Mouse (Mus musculus): ENCODE data around the gene Rbp3. TPM values are rescaled to one million over a fixed set of nuclear protein-coding genes. Genes with fewer than 3 reads are reported as not detected.

Gene Rbp3
- polyA plus RNA-seq, 1 experiment from 2014 or later: not detected

DNA sequence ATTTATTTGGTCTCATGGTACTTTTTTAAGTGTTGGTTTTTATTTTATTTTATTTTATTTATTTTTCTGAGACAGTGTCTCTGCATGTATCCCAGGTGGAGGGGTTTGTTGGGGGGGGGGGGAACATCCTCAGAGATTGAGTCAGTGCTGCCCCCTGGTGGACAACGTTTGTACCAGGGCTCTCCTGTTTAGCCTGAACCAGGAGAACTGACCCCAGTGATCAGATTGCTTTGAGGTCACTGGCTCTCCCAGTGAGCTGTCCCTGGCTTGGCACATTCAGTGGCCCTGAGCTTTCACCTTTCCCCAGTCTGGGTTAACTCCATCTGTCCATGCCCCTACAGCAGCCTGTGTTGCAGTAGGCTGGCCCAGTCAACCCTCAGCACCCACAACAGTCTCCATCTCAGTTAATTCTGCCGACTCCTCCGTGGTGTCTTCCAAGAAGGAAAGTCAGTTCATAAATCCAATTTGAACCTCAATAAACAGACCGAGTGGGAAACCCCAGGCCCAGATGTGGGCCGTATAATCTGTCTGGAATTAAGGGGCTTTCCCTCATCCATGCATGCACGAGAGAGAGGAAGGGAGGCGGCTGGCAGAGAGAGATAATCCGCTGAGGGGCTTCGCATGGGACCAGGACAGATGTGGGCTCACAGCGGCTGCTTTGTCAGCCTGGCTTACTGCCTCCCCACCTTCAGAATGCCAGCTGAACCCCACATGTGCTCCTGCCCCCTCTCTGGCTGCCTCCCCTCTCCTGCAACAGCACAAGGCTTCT lies 20.7 kb upstream of the Rbp3 start:
- Histone ChIP-seq H3K27me3 (ENCODE audit: control insufficient read depth, insufficient read depth, low read length) (peaks cover 21% of the 10 kb centered on the region), H3K4me1 (ENCODE audit: control insufficient read depth, insufficient read depth, low read length) (no peaks in the 10 kb centered on the region), H3K4me3 (ENCODE audit: low read length) (no peak overlapping the region), H3K36me3 (ENCODE audit: control insufficient read depth, insufficient read depth, low read length) (no peaks in the 10 kb centered on the region), H3K27ac (ENCODE audit: low read depth, low read length) (no peak overlapping the region), H3K9ac (ENCODE audit: low read depth, low read length) (no peak overlapping the region), H3K9me3 (ENCODE audit: control insufficient read depth, low read length) (no peaks in the 10 kb centered on the region; the same call in 1 of the 2 replicates), H3K4me2 (replicated peaks; ENCODE audit: low read depth, low read length) (no peak overlapping the region)
- 60% methylated on average over 10 of the region's 10 CpGs for WGBS
- 0 out of 2 replicates have a peak, but pooled peaks have one; percentile 50 for ATAC-seq (ENCODE audit: low FRiP score, low TSS enrichment)

DNA sequence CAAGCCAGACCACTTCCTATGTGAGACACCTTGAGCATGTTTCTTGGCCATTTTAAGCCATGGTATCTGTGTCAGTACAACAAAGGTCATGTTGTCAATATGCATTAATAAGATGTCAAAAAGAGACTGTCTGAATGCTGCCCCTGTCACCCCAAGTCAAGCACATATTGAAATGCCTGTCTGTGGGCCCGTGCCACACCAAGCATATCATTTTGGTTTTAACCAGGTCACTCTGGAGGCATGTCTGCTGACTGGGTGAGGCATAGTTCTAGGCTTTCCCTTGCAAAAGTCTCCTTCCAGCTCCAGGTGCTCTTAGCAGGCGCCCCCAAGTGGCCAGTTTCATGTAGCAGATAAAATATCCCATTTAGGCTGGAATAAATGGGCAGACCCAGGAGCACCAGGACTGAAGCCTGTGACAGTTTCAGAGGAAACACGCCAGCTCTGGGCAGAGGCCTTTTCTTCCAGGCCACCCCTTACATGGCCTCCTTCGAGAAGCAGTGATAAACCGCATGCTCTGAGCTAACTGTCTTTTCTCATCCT lies 20.0 kb upstream of the Rbp3 start:
- no peak overlapping the region for H3K27ac ChIP-seq (ENCODE audit: low read depth, low read length)
- no peak overlapping the region for H3K4me2 ChIP-seq (replicated peaks; ENCODE audit: low read depth, low read length)
- no peak overlapping the region for H3K9ac ChIP-seq (ENCODE audit: low read depth, low read length)
- peaks cover 21% of the 10 kb centered on the region for H3K27me3 ChIP-seq (ENCODE audit: control insufficient read depth, insufficient read depth, low read length)
- H3K4me3 ChIP-seq (ENCODE audit: low read length): no peak overlapping the region
- H3K36me3 ChIP-seq (ENCODE audit: control insufficient read depth, insufficient read depth, low read length): no peaks in the 10 kb centered on the region
- no peaks in the 10 kb centered on the region for H3K4me1 ChIP-seq (ENCODE audit: control insufficient read depth, insufficient read depth, low read length)
- WGBS: 40% methylated on average over 5 of the region's 5 CpGs
- ATAC-seq (ENCODE audit: low FRiP score, low TSS enrichment): 0 out of 2 replicates have a peak, but pooled peaks have one; percentile 5
- no peaks in the 10 kb centered on the region; the same call in 1 of the 2 replicates for H3K9me3 ChIP-seq (ENCODE audit: control insufficient read depth, low read length)

DNA sequence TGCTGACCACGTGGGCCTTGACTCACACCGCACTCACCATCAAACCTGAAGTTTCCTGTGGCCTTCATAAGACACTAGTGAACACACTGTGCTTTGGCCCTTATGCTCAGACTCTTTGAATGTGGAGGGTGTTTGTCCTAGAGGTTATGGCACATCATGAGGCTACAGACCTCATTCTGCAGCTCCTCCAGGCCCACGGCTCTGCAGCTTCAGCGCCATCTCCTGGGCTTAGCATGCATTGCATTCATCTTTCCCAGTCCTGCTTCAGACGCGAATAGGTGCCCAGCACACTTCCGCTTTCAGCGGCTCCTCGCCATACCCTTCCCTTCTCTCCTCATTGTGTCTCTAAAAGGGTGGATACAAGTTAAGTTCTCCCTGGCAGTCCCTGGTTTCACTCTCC lies 14.7 kb upstream of the Rbp3 start:
- H3K4me1 ChIP-seq (ENCODE audit: control insufficient read depth, insufficient read depth, low read length): no peaks in the 10 kb centered on the region
- no peak overlapping the region for H3K9ac ChIP-seq (ENCODE audit: low read depth, low read length)
- no peak for ATAC-seq (ENCODE audit: low FRiP score, low TSS enrichment)
- H3K9me3 ChIP-seq (ENCODE audit: control insufficient read depth, low read length): no peaks in the 10 kb centered on the region; the same call in 1 of the 2 replicates
- H3K4me2 ChIP-seq (replicated peaks; ENCODE audit: low read depth, low read length): no peak overlapping the region; the same call in 1 of the 2 replicates
- 29% methylated on average over 9 of the region's 9 CpGs for WGBS
- H3K27ac ChIP-seq (ENCODE audit: low read depth, low read length): no peak overlapping the region
- H3K36me3 ChIP-seq (ENCODE audit: control insufficient read depth, insufficient read depth, low read length): no peaks in the 10 kb centered on the region
- H3K27me3 ChIP-seq (ENCODE audit: control insufficient read depth, insufficient read depth, low read length): no peaks in the 10 kb centered on the region
- H3K4me3 ChIP-seq (ENCODE audit: low read length): no peak overlapping the region

DNA sequence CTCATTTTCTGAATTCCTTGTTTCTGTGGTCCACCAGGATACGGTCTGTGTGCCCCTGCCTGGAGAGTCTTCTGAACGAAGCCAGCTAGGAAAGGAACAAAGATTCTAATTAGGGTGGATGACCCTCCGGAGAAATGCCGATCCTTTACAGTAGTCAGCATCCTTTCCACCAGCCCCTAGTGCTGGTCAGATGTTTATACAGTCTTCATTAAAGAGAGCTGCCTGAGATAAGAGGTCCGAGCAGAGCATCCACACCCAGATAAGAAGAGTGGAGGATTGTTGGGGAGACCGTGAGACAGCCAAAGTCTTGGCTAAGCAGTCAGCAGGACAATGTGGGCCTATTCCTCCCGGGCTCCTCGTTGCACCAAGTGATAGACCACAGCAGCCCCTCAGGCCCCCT lies 13.1 kb upstream of the Rbp3 start, which contains the start of gene Gdf2:
Gene Gdf2, plus strand, starts transcription at position 301 of the 400 bp plus-strand sequence.
- Histone ChIP-seq H3K27me3 (ENCODE audit: control insufficient read depth, insufficient read depth, low read length) (no peaks in the 10 kb centered on the region), H3K4me2 (replicated peaks; ENCODE audit: low read depth, low read length) (no peak within 1 kb of the TSS), H3K36me3 (ENCODE audit: control insufficient read depth, insufficient read depth, low read length) (no peaks in the 10 kb centered on the region), H3K27ac (ENCODE audit: low read depth, low read length) (no peak within 1 kb of the TSS), H3K4me1 (ENCODE audit: control insufficient read depth, insufficient read depth, low read length) (no peaks in the 10 kb centered on the region), H3K9ac (ENCODE audit: low read depth, low read length) (no peak within 1 kb of the TSS), H3K4me3 (ENCODE audit: low read length) (no peak within 1 kb of the TSS), H3K9me3 (ENCODE audit: control insufficient read depth, low read length) (no peaks in the 10 kb centered on the region; the same call in 1 of the 2 replicates)
- WGBS: 83% methylated on average over 8 of the region's 8 CpGs
- no peak for ATAC-seq (ENCODE audit: low FRiP score, low TSS enrichment)

DNA sequence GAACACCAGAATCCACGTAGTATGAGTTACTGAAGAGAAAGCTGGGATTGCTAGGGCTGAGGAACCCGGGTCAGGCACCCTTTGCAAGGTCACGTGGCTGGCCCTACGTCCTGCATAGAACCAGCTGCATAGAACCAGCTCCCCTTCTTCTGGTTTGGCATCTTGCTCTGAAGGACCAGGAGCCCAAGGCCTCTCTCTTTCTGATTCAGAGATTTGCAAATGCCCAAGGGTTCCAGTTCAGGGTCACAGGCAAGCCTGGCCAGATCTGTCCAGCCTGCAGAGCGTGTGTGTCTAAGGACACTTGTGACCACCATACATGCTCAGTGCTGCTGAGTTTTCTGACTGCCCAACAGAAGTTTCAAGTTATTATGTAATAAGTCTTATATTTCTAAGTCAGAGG lies 11.6 kb upstream of the Rbp3 start:
- Histone ChIP-seq H3K27ac (ENCODE audit: low read depth, low read length) (no peak overlapping the region), H3K4me1 (ENCODE audit: control insufficient read depth, insufficient read depth, low read length) (no peaks in the 10 kb centered on the region), H3K36me3 (ENCODE audit: control insufficient read depth, insufficient read depth, low read length) (no peaks in the 10 kb centered on the region), H3K9me3 (ENCODE audit: control insufficient read depth, low read length) (no peaks in the 10 kb centered on the region), H3K4me3 (ENCODE audit: low read length) (no peak overlapping the region), H3K9ac (ENCODE audit: low read depth, low read length) (no peak overlapping the region), H3K4me2 (replicated peaks; ENCODE audit: low read depth, low read length) (no peak overlapping the region), H3K27me3 (ENCODE audit: control insufficient read depth, insufficient read depth, low read length) (no peaks in the 10 kb centered on the region)
- WGBS: 76% methylated on average over 5 of the region's 5 CpGs
- no peak for ATAC-seq (ENCODE audit: low FRiP score, low TSS enrichment)

DNA sequence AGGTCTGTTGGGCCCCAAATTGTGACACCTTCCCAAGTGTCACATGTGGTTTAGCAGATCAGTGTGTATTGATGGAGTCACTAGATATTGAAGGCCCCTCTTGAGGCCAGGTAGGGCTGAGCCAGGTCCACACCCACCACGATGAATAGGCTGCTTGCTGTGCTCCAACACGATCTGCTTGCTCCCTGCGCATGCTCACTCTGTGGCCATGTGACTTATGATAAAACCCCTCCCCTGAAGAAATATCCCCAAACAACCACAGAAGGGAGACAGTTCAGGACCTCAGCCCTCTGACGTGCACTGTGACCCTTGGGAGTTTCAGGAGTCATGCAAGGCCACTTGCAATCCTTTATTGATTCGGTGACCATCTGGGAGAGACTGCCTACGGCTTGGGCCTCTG lies 7.7 kb upstream of the Rbp3 start:
- H3K9me3 ChIP-seq (ENCODE audit: control insufficient read depth, low read length): no peaks in the 10 kb centered on the region
- H3K4me1 ChIP-seq (ENCODE audit: control insufficient read depth, insufficient read depth, low read length): no peaks in the 10 kb centered on the region
- H3K27ac ChIP-seq (ENCODE audit: low read depth, low read length): no peak overlapping the region
- H3K36me3 ChIP-seq (ENCODE audit: control insufficient read depth, insufficient read depth, low read length): no peaks in the 10 kb centered on the region
- no peak overlapping the region for H3K4me2 ChIP-seq (replicated peaks; ENCODE audit: low read depth, low read length)
- H3K27me3 ChIP-seq (ENCODE audit: control insufficient read depth, insufficient read depth, low read length): no peaks in the 10 kb centered on the region
- no peak overlapping the region for H3K9ac ChIP-seq (ENCODE audit: low read depth, low read length)
- no peak for ATAC-seq (ENCODE audit: low FRiP score, low TSS enrichment)
- no peak overlapping the region for H3K4me3 ChIP-seq (ENCODE audit: low read length)
- 81% methylated on average over 6 of the region's 6 CpGs for WGBS

DNA sequence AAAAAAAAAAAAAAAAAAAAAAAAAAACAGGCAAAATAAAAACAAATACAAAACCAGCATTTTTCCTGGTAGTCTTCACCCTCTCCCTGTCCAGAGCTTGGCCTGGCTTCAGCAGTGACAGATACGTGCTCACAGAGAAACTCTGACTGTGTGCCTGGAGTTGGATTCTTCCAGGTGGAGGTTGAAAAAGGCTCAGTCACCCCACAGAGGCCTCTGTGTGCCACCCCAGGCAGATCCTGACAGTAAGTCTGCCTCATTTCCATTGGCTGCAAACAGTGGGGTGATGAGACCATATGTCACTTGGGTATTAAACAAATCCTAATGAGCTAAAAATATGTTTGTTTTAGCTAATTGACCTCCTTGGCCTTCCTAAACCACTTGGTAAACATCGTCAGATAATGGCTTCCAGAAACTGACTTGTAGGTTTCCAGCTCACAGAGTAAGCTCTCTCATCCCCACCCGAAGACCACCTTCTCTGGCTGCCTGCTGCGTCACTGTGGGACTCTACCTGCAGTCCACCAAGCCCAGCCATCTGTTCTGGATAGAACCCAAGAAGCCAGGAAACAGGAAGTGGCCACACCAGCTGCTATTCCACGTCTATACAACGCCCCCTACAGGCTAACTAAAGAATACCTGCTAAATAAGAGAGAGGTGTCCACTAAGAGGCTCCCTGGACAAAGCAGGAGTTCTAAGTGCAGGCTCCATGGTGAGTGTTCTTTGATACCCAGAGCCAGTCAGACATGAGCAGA lies 1.4 kb upstream of the Rbp3 start:
- H3K27me3 ChIP-seq (ENCODE audit: control insufficient read depth, insufficient read depth, low read length): no peaks in the 10 kb centered on the region
- no peak overlapping the region for H3K4me3 ChIP-seq (ENCODE audit: low read length)
- H3K27ac ChIP-seq (ENCODE audit: low read depth, low read length): no peak overlapping the region
- H3K9ac ChIP-seq (ENCODE audit: low read depth, low read length): no peak overlapping the region
- no peaks in the 10 kb centered on the region for H3K36me3 ChIP-seq (ENCODE audit: control insufficient read depth, insufficient read depth, low read length)
- H3K9me3 ChIP-seq (ENCODE audit: control insufficient read depth, low read length): no peaks in the 10 kb centered on the region
- WGBS: 63% methylated on average over 6 of the region's 6 CpGs
- no peak overlapping the region for H3K4me2 ChIP-seq (replicated peaks; ENCODE audit: low read depth, low read length)
- no peaks in the 10 kb centered on the region for H3K4me1 ChIP-seq (ENCODE audit: control insufficient read depth, insufficient read depth, low read length)
- no peak for ATAC-seq (ENCODE audit: low FRiP score, low TSS enrichment)

DNA sequence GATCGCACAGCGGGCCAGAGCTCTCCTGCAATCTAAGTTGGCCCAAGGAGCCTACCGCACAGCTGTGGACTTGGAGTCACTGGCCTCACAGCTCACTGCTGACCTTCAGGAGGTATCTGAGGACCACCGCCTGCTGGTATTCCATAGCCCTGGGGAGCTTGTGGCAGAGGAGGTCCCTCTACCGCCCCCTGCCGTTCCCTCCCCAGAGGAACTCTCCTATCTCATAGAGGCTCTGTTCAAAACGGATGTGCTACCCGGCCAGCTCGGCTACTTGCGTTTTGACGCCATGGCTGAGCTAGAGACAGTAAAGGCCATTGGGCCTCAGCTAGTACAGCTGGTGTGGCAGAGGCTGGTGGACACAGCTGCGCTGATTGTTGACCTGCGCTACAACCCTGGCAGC lies 2.3 kb downstream of the Rbp3 start:
- no peak overlapping the region for H3K4me3 ChIP-seq (ENCODE audit: low read length)
- H3K4me2 ChIP-seq (replicated peaks; ENCODE audit: low read depth, low read length): no peak overlapping the region
- no peaks in the 10 kb centered on the region for H3K4me1 ChIP-seq (ENCODE audit: control insufficient read depth, insufficient read depth, low read length)
- no peaks in the 10 kb centered on the region for H3K36me3 ChIP-seq (ENCODE audit: control insufficient read depth, insufficient read depth, low read length)
- H3K9ac ChIP-seq (ENCODE audit: low read depth, low read length): no peak overlapping the region
- H3K9me3 ChIP-seq (ENCODE audit: control insufficient read depth, low read length): no peaks in the 10 kb centered on the region
- ATAC-seq (ENCODE audit: low FRiP score, low TSS enrichment): no peak
- no peaks in the 10 kb centered on the region for H3K27me3 ChIP-seq (ENCODE audit: control insufficient read depth, insufficient read depth, low read length)
- WGBS: 82% methylated on average over 13 of the region's 13 CpGs
- H3K27ac ChIP-seq (ENCODE audit: low read depth, low read length): no peak overlapping the region

DNA sequence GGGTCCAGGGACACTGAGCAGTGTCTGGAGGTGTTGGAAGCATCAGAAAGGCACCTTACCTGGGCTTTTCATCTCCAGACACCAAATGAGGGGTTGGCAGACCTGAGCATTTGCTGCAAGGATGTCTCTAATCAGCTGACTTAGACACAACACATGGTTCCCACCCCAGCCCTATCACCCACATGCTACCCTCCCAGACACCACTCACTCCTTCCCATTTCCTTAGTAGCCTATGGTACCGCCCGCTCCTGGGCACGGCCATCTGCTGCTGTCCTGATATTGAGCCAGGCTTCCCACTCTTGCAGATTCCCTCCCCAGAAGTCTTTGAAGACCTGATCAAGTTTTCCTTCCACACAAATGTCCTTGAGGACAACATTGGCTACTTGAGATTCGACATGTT lies 4.4 kb downstream of the Rbp3 start:
- no peaks in the 10 kb centered on the region for H3K9me3 ChIP-seq (ENCODE audit: control insufficient read depth, low read length)
- H3K4me2 ChIP-seq (replicated peaks; ENCODE audit: low read depth, low read length): no peak overlapping the region
- H3K27ac ChIP-seq (ENCODE audit: low read depth, low read length): no peak overlapping the region
- H3K4me1 ChIP-seq (ENCODE audit: control insufficient read depth, insufficient read depth, low read length): no peaks in the 10 kb centered on the region
- no peak for ATAC-seq (ENCODE audit: low FRiP score, low TSS enrichment)
- no peaks in the 10 kb centered on the region for H3K36me3 ChIP-seq (ENCODE audit: control insufficient read depth, insufficient read depth, low read length)
- WGBS: 85% methylated on average over 4 of the region's 4 CpGs
- H3K9ac ChIP-seq (ENCODE audit: low read depth, low read length): no peak overlapping the region
- no peaks in the 10 kb centered on the region for H3K27me3 ChIP-seq (ENCODE audit: control insufficient read depth, insufficient read depth, low read length)
- no peak overlapping the region for H3K4me3 ChIP-seq (ENCODE audit: low read length)

All from kidney, embryonic 14.5 days (tissue).